1 mouse cellular context compared by ENCODE assay signal in the genomic region with DNA sequence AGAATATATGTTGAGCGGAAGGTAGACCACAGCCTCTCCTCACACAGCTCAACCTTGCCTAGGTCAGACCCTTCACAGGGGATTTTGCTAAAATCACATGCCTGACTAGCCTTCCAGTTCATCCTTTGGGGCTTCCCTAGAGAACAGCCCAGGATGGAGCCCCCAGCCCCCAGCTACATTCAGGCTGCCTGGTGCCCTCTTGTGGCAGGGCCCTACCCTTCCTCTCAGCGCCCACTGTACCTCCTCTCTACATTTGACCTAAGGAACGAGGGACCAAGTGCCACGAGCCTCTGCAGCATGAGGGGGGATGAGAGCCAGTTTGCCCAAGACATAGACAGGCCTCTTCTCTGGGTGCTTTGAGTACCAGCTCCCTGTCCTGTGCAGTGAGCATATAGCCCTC.
TF ChIP-seq lines count a peak whose summit lies in the region.

No protein-coding gene starts in this region.

TF ChIP-seq in ES-E14, 5 proteins besides CTCF, POLR2A, EP300 and RAD21:
- TF ChIP-seq HCFC1 (IDR thresholded peaks at IDR 0.05; ENCODE audit: borderline replicate concordance, insufficient read depth, low read length) (no peak), MAFK (IDR thresholded peaks at IDR 0.05; ENCODE audit: insufficient read depth, low read depth, low read length) (no peak), ZNF384 (IDR thresholded peaks at IDR 0.05; ENCODE audit: low read depth, low read length) (no peak), CHD2 (IDR thresholded peaks at IDR 0.05; ENCODE audit: low read depth, low read length) (no peak), ZC3H11A (IDR thresholded peaks at IDR 0.05; ENCODE audit: borderline replicate concordance, low read depth, low read length) (no peak)
